Comparison of ENCODE assay signal across 8 mouse cellular contexts in genomic region chr10:5634336-5634735, GRCm38 (mm10). TPM values are rescaled to one million over a fixed set of nuclear protein-coding genes. Genes with fewer than 3 reads are reported as not detected.
DNase-seq lines count a peak whose midpoint lies in the region; ATAC-seq lines count a peak whose summit lies in the region.

No protein-coding gene starts in this region.

- no peak for ATAC-seq in forebrain, embryonic 14.5 days
- no peak for ATAC-seq in forebrain, embryonic 11.5 days (replicated peaks; ENCODE audit: low FRiP score)
- ATAC-seq in frontal cortex, adult (ENCODE audit: low TSS enrichment), result peak; percentile 93
- no peak for ATAC-seq in intestine, embryonic 16.5 days

- no peak overlapping the region for H3K9ac ChIP-seq in forebrain, embryonic 14.5 days (ENCODE audit: low read length)
- no peak overlapping the region for H3K9ac ChIP-seq in forebrain, embryonic 11.5 days (ENCODE audit: low read length)
- H3K9ac ChIP-seq in intestine, embryonic 16.5 days (ENCODE audit: low read depth, low read length), result no peak overlapping the region

- intact Hi-C loops in left cerebral cortex, postnatal 10 days (cut with DNase I), result loop anchor here (5.0 kb wide), 1 partner anchor 37 kb away; no protein-coding TSS in a partner anchor

- WGBS in forebrain, embryonic 14.5 days, result 39% methylated on average over 1 of the region's 1 CpGs
- 45% methylated on average over 1 of the region's 1 CpGs for WGBS in forebrain, embryonic 11.5 days
- 22% methylated on average over 1 of the region's 1 CpGs for WGBS in intestine, embryonic 16.5 days

- no peak overlapping the region for H3K27ac ChIP-seq in forebrain, embryonic 14.5 days (ENCODE audit: low read depth, low read length)
- no peak overlapping the region for H3K27ac ChIP-seq in forebrain, embryonic 11.5 days (ENCODE audit: low read depth, low read length)
- H3K27ac ChIP-seq in intestine, embryonic 16.5 days (ENCODE audit: low read length), result no peak overlapping the region

- peak; percentile 53 for DNase-seq in forebrain, embryonic 14.5 days (ENCODE audit: low spot score)
- DNase-seq in forebrain, embryonic 11.5 days (ENCODE audit: low spot score), result no peak
- DNase-seq in urinary bladder, postnatal 14 days (ENCODE audit: low spot score), result peak; percentile 11
- no peak for DNase-seq in urinary bladder, postnatal 36 days (ENCODE audit: low spot score in 2 of 2)
- peak; percentile 33 to 34 for DNase-seq in left cerebral cortex, postnatal 10 days (ENCODE audit: extremely low spot score in 1 of 2, low spot score in 2 of 2)
- DNase-seq in retina, postnatal 1 day, result peak; percentile 60

- no peaks in the 10 kb centered on the region for H3K9me3 ChIP-seq in forebrain, embryonic 14.5 days (replicated peaks; ENCODE audit: control insufficient read depth, low read length)
- no peaks in the 10 kb centered on the region for H3K9me3 ChIP-seq in forebrain, embryonic 11.5 days (ENCODE audit: control insufficient read depth, low read length)
- no peaks in the 10 kb centered on the region for H3K9me3 ChIP-seq in intestine, embryonic 16.5 days (ENCODE audit: control insufficient read depth, low read length)

- no peaks in the 10 kb centered on the region for H3K36me3 ChIP-seq in forebrain, embryonic 14.5 days (ENCODE audit: control insufficient read depth, insufficient read depth, low read length)
- H3K36me3 ChIP-seq in forebrain, embryonic 11.5 days (ENCODE audit: control insufficient read depth, insufficient read depth, low read length), result no peaks in the 10 kb centered on the region
- no peaks in the 10 kb centered on the region for H3K36me3 ChIP-seq in intestine, embryonic 16.5 days (ENCODE audit: control insufficient read depth, insufficient read depth, low read length)

- no peaks in the 10 kb centered on the region for H3K4me1 ChIP-seq in forebrain, embryonic 14.5 days (ENCODE audit: control insufficient read depth, insufficient read depth, low read length)
- H3K4me1 ChIP-seq in forebrain, embryonic 11.5 days (replicated peaks; ENCODE audit: control insufficient read depth, insufficient read depth, low read length), result no peaks in the 10 kb centered on the region
- H3K4me1 ChIP-seq in intestine, embryonic 16.5 days (ENCODE audit: control insufficient read depth, insufficient read depth, low read length), result no peaks in the 10 kb centered on the region

- H3K4me2 ChIP-seq in forebrain, embryonic 14.5 days (ENCODE audit: low read length), result no peak overlapping the region
- H3K4me2 ChIP-seq in forebrain, embryonic 11.5 days (ENCODE audit: low read depth, low read length, severe bottlenecking), result no peak overlapping the region
- H3K4me2 ChIP-seq in intestine, embryonic 16.5 days (ENCODE audit: low read depth, low read length), result no peak overlapping the region

- no peak overlapping the region for H3K4me3 ChIP-seq in forebrain, embryonic 14.5 days (ENCODE audit: low read depth, low read length)
- no peak overlapping the region for H3K4me3 ChIP-seq in forebrain, embryonic 11.5 days (ENCODE audit: low read depth, low read length)
- no peak overlapping the region for H3K4me3 ChIP-seq in intestine, embryonic 16.5 days (ENCODE audit: low read length)

- no peaks in the 10 kb centered on the region for H3K27me3 ChIP-seq in forebrain, embryonic 14.5 days (replicated peaks; ENCODE audit: control insufficient read depth, insufficient read depth, low read length)
- H3K27me3 ChIP-seq in forebrain, embryonic 11.5 days (ENCODE audit: control insufficient read depth, insufficient read depth, low read length), result no peaks in the 10 kb centered on the region
- no peaks in the 10 kb centered on the region for H3K27me3 ChIP-seq in intestine, embryonic 16.5 days (replicated peaks; ENCODE audit: control insufficient read depth, insufficient read depth, low read length)

RNA-seq across cellular contexts. Expression of gene Vip, which starts 4.7 kb away (rescaled TPM):
- not detected in 2 replicates for polyA plus RNA-seq in forebrain, embryonic 14.5 days (2014; fragmentation: Nextera tagmentation; extraction: Ambion mirVana)
- polyA plus RNA-seq in forebrain, embryonic 11.5 days (2014; fragmentation: Nextera tagmentation; extraction: Ambion mirVana), result not detected in 2 replicates
- total RNA-seq in left cerebral cortex, postnatal 10 days (2021), result 10 to 100 TPM; 22.7 to 23.5 TPM
- 20.9 and 22.8 TPM in 2 replicates for polyA plus RNA-seq in intestine, embryonic 16.5 days (2015; fragmentation: Nextera tagmentation; extraction: Ambion mirVana)

RNA-seq across cellular contexts. Expression of gene Myct1, which starts 40.8 kb away (rescaled TPM):
- polyA plus RNA-seq in forebrain, embryonic 14.5 days (2014; fragmentation: Nextera tagmentation; extraction: Ambion mirVana), result 1.1 and 1.4 TPM in 2 replicates
- 1.5 and 2.2 TPM in 2 replicates for polyA plus RNA-seq in forebrain, embryonic 11.5 days (2014; fragmentation: Nextera tagmentation; extraction: Ambion mirVana)
- under 1 TPM; 0.64 to 0.99 TPM for total RNA-seq in left cerebral cortex, postnatal 10 days (2021)
- polyA plus RNA-seq in intestine, embryonic 16.5 days (2015; fragmentation: Nextera tagmentation; extraction: Ambion mirVana), result 4.2 and 4.6 TPM in 2 replicates

Comparison
In these comparisons a context has a peak if more than half of its experiments do, and no peak if none do; other contexts are left out.
1. DNase-seq: peak in forebrain, embryonic 14.5 days (single experiment), urinary bladder, postnatal 14 days (single experiment), left cerebral cortex, postnatal 10 days (2 of 2) and retina, postnatal 1 day (single experiment); none in forebrain, embryonic 11.5 days (single experiment) and urinary bladder, postnatal 36 days (0 of 2).
2. RNA of gene Vip, which starts 4.7 kb away (polyA plus RNA-seq): 20.9 to 22.8 TPM in intestine, embryonic 16.5 days; not detected in forebrain, embryonic 14.5 days and not detected in forebrain, embryonic 11.5 days; every median in the first group is over 10 times any median in the second.